Mouse (Mus musculus) cerebellum, adult 8-10 months (tissue): ENCODE results near the gene Spryd3.

Source experiments
- DNase-seq: peaks from one replicate; pipeline ENCODE4 v3.0.0; 2022

Gene Spryd3

DNA sequence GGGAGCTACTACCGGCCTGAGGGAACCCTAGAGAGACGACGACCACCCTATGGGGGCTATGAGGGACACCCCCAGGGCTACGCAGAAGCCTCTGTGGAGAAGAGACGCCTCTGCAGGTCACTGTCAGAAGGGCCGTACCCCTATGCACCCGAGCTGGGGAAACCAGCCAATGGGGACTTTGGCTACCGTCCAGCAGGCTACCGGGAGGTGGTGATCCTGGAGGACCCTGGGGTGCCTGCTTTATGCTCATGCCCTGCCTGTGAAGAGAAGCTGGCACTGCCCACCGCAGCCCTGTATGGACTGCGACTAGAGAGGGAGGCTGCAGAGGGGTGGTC, 24.6 kb downstream of the Spryd3 start:
- no peak for DNase-seq

DNA sequence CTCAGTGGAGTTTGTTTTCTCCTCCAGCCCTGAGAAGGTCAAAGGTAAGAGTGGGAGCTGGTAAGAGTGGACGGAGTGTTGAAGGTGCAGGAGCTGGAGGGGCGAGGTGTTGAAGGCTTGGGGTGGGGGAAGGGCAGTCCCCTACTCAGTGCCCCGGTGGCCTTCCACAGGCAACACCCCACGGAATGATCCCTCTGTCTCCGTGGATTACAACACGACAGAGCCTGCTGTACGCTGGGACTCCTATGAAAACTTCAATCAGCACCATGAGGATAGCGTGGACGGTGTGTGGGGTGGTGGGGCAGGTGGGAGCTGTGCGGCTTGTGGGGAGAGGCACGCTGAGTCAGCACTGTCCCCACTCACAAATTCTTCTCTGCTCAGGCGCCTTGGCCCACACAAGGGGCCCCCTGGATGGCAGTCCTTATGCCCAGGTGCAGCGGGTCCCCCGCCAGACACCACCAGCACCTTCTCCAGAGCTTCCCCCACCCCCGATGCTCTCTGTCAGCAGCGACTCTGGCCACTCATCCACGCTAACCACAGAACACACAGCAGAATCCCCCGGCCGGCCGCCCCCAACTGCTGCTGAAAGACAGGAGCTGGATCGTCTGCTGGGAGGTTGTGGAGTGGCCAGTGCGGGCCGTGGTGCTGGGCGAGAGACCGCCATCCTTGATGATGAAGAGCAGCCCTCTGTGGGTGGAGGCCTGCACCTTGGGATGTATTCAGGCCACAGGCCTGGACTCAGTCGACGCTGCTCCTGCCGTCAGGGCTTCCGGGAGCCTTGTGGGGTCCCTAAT, 25.1 kb downstream of the Spryd3 start:
- DNase-seq: no peak

DNA sequence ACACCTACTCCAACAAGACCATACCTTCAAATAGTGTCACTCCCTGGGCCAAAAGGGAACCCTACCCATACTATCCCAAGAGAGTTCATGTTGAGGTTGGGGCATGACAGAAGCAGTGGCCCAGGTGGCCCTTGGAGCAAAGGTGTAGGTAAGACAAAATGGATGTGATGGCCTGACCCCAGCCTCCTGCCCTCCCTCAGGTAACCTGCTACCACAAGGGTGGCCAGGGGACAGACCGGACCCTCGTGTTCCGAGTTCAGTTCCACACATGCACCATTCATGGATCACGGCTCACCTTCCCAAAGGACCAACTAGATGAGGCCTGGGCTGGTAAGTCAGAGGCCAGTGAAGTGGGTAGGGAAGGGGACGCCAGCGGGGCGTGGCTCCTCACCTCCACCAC, 25.8 kb downstream of the Spryd3 start:
- DNase-seq: no peak

DNA sequence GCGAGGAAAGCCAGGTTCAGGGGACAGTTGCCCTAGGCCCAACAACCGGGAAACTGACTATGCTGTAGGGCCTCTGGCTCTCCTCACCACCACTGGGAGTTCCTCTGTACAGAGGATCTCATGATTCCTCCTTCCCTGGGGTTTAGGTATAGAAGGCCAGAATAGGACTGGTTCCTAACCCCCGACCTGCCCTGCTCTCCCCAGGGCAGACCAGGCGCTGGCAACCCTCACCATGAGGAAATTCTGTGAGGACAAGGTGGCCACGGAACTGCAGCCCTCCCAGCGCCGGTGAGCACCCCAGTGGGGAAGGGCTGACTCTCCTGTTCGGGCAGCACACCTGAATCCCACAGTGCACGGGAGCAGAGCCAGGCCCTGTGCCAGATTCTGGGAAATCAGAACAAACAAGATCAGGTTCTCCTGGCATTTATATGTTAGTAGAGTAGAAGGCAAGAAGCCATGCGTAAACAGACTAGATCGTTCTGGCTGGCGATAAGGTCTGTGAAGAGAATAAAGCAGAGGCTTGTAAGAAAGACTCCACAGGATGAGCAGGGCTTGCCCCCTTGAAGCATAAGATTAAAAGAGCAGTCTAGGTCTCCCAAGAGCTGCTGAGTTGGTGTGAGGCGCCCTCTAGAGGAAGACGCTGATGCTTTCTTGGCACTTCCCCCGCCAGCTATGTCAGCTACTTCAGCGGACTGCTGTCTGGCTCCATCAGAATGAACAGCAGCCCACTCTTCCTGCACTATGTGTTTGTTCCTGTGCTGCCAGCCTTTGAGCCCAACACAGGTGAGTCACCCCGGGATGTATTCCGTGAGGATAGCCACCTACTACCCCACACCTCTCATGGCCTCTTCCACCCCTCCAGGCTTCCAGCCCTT, 27.1 kb downstream of the Spryd3 start:
- peak; percentile 84 for DNase-seq

DNA sequence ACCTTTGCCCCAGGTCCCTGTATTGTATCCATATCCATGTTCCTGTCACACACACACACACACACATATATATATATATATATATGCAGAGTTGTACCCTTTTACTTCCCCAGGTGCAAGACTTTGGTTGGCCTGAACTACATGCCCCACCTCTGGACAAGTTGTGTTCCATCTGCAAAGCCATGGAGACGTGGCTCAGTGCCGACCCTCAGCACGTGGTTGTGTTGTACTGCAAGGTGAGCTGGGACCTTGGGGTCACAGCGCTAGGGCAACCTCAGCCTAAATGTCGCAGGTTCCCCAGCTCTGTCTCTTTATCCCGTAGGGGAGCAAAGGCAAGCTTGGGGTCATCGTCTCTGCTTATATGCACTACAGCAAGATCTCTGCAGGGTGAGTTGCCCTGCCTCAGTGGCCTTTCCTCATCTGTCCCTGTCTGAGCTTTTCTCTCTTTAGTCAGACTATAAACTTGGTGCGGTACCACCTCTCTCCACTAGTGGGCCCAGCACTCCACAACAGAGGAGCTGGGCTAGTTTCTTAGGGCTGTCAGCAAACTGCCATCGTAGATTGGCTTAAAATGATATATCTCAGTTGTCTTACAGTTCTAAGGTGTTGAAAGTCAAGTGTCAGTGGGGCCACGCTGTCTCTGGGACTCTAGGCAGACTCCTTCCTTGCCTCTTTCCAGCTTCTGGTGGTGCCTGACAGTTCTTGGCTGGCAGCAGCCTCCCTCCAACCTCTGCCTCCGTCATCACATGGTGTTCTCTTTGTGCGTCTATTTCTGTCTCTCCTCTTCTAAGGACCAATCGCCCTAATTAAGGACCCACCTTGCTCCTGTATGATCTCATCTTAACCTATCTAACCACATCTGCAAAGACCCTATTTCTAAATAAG, 28.1 kb downstream of the Spryd3 start:
- peak; percentile 82 for DNase-seq

DNA sequence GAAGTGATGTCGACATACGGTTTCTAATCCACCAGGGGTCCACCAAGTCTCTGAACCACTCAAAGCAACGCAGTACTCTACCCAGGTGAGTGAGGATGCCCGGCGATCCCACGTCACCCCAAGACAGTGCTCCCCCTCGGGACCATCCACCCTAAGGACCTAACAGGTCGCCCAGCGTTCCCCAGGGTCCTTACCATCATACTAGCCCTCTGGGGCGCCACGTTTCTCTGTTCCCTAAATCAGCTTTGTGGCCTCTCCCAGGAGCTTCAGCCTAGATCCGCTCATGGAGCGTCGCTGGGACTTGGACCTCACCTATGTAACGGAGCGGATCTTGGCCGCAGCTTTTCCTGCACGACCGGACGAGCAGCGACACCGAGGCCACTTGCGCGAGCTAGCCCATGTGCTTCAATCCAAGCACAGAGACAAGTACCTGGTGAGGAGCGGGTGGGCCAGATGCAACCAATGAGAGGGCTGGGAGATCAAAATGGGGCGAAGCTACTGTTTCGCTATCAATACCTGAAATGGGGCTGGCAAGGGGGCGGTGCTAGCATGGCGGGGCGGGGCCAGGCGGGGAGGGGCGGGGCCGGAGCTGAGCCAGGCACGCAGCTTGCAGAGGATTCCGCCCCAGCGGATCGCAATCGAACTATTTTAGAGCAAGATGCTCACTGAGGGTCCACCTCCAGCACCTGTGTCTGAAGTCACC, 29.1 kb downstream of the Spryd3 start:
- no peak for DNase-seq

DNA sequence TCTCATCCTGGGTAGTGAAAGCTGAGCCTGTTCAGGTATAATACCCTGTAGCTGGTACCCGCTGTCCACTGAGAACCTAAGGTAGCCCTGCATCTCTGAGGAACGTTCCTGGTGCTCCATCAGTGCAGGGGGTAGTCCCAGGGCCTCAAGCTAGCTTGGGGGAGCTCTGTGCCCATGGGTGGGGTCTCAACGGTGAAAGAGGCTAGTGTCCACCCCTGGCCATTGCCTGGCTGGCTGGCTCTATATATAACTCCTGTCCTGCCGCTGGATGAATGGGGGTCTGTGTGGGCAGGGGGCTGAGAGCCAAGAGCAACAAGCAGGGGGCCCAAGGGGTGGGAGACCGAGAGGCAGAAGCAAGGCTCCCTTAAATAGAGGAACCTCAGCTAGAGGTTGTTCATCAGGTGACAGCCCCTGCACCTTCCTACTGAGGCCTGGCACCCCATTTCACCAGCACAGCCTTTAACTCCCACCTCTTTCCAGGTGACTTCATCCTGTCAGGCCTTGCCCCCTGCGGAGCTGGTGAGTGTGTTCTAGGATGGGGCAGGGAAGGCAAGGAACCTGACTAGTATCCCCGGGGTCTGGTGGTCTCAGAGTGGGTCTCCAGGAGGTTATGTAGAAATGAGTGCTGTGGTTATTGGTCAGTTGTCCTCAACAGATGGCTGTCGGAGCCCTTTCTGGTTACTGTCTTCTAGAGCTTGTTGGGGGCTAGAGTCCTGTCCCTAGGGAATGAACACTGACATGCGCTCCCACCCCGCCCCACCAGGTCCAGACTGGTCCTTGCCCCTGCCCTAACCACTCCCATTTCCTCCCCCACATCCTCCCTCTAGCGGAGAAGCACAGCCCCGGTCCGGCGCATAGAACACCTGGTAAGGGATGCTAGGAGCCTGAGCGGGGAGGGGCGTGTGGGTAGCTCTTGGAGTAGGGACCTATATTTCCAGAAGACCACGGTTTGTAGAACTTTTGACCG, 30.0 kb downstream of the Spryd3 start:
- DNase-seq: no peak

DNA sequence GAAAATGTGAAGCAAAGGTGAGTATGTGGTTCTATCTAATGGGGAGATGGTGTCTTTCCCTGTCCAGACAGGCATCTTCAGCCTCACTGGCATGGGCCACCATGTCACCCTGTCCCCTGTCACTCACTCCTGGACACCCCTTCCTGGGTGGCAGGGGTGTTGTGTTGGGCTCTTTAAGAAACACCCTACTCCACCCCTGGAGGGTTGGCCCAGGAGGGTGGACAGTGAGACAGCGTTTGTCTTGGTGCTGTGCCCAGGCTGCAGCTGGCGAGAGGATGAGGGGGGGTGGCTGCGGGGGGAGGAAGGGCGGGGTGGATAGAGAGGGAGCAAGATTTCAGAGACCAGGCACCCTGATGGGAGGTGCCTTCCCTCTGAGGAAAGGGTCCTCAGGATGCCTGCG, 30.7 kb downstream of the Spryd3 start:
- no peak for DNase-seq

GRCm38 (mm10) chr15:102103947-102104555, 32.0 kb downstream of the Spryd3 start:
- peak; percentile 15 for DNase-seq

DNA sequence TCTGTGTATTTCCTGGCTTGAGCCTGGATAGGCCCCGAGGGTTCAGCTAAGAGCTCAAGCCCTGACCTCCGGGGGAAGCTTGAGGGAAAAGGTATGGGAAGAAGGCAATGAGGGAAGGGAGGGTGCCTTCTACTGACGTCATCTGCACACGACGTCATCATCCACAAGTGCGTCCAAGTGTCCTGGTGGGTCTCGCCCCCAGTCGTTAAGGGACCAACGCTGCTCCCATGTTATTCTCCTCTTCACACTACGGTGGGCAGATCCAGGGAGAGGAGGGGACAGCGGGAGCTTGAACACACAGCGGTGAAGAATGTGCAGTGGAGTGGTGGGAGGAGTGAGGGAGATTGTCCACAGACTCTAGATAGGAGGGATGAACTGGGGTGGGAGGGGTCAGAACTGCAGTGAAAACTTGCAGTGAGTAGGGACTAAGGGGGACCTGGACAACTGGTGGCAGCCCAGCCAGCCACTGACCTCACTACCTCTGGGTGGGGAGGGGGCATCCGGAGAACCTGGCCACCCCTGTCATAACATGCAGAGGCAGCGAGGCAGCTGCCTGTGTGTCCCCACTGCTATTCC, 32.6 kb downstream of the Spryd3 start:
- peak; percentile 8 for DNase-seq

GRCm38 (mm10) chr15:102102548-102103121, 33.4 kb downstream of the Spryd3 start:
- no peak for DNase-seq

DNA sequence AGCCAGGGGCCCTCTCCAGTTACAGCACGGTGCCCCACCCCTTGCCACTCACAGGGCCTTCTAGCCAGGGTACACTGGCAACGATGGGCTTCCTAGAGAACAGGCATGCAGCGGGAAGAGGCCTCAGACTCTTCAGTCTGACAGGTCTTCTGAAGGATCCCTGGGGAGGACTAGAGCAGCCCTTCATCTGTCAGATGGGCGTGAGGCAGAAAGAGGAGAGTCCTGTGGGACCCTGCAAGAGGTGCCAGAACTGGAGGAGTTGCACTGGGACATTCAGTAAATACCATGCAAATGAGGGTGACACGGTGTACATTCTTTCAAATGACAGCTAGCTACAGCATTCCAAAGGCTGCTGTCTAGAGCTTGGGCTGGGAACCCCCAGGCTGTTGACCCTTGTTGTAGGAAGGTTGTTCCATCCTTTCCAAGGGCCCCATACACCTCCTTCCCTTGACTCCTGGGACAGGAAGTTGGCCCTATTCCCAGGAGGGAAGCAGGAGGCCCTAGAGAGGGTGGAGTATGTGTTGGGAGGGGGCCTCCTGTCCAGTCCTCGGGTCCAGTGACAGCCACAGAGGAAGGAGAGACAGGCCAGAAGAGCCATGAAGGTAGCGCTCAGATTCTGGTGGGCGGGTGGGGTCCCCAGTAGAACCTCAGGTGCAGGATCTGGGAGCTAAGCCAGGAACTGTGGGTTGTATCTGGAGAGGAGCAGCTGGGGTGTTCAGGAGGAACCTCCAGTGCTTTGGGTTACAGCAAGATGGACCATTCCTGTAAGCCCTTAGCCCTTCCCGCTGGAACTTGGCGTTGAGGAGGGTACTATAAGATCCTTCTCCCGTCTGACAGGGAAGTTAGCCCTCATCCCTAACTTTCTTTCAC, 34.1 kb downstream of the Spryd3 start:
- DNase-seq: no peak

GRCm38 (mm10) chr15:102100996-102101671, 34.9 kb downstream of the Spryd3 start:
- DNase-seq: peak; percentile 26

GRCm38 (mm10) chr15:102100161-102100981, 35.7 kb downstream of the Spryd3 start, which contains the start of gene Tns2:
Gene Tns2 (plus strand): TSS chr15:102100413.
- peak; percentile 65 for DNase-seq

DNA sequence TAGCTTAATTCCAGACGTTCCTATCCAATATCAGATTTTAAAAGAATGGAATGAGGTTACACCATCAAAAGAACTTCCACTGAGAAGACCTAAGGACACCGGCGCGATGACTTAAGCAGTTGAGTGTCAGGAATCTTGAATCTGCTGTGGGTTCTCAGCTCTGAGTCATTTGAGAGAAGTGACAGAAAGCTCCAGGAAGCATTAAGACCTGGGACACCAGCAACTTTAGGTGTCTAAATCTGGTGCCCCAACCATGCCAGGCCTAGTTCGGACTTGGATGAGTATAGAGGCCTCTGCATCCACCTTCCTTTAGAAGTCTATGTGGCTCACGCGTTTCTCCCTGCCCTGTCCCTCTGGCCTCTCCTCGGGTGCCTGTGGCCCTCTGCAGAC, 36.3 kb downstream of the Spryd3 start:
- DNase-seq: no peak

DNA sequence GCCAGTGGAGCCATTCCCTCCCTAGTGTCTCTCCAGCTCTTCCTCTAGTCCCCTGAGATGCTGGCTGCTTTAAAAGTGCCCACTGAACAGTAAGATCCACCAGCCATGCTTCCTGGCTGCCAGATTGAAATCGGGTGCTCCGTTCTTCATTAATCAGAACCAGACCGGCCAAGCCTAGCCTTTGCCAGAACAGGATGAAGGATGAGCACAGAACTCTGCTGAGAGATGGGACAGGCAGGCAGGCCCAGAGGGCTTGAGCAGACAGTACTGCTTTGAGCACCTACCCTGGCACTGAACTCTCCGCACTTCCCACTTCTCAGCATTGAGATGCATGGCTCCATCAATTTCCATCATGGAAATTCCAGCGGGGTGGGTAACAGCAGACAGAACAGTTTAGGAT, 36.8 kb downstream of the Spryd3 start:
- DNase-seq: no peak

DNA sequence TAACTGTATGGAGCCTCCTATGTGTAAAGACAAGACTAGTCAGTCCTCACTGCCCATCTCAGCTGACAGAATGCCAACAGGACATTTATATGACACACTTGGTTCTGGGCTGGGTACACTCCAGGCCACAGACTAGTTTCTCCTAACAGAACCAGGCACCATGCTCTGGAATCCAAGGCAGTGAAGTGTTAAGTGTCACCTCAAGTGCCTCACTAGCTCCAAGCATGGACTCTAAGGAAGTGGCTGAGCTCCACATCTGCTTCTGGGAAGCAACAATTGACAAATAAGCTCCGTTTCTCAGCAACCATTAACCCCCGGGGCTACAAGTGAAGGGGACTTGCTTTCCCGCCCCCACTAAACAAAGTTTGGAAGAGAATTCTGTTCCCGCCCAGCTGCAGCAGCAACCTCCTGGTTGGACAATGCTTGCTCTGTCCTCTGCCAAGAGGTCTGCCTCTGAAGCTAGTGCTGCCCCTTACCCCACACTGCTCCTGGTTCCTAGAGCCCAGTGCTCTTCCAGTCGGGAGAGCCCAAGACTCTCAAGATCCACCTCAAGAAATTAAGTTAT, 38.0 kb downstream of the Spryd3 start:
- no peak for DNase-seq
